Mouse (Mus musculus) cerebellum, adult 2 months (tissue): ENCODE measurements at regions not wholly inside any gene's neighbourhood (a gene's known extent, or its start where the extent isn't known, plus 50 kb on each side); places are given as distances from the start of the nearest gene placed in this dataset.

Experiments used
- CTCF ChIP-seq: fragments of 200-500 bp; IDR thresholded peaks from 2 replicates; pipeline ENCODE4 v1.5.1; 2011; ENCODE audit warnings: low read depth, mild to moderate bottlenecking, control low read depth, low read length, moderate library complexity, borderline replicate concordance; ENCODE audit not compliant: insufficient read depth
- POLR2A ChIP-seq: fragments of 200-500 bp; IDR thresholded peaks from 2 replicates; pipeline ENCODE4 v1.6.1; 2011; ENCODE audit warnings: low read length, control low read depth, borderline replicate concordance; ENCODE audit not compliant: insufficient read depth

DNA sequence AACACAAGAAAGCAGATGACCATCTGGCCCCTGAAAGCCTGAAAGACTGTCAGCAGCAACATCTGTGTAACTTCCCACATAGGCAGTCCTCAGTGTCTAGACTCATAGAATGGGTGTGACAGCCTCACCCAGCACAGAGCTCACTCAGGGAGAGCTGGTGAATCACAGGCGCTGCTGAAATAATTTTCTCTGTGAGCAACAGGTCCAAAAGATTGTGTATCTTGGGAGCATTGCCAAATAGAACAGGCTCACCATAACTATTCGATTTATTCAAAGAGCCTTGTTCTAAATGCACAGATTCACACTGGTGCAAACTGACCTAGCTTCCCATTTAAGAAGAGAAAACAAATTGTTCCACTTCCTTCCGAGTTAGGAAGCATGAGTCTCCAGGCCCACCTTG, 399.6 kb upstream of the Mgmt start:
- TF ChIP-seq CTCF = no peak
- no peak for TF ChIP-seq POLR2A
